Mouse (Mus musculus) CH12F3 (cell line): ENCODE data around the gene Ccl4.

Experiments
- in situ Hi-C: fragments of 300-500 bp; cut with MboI; formaldehyde crosslinking; loops from 2 replicates; pipeline ENCODE4 v1.14.3; 2020; ENCODE audit warnings: low sequenced_read_pairs

The Ccl4 gene

DNA sequence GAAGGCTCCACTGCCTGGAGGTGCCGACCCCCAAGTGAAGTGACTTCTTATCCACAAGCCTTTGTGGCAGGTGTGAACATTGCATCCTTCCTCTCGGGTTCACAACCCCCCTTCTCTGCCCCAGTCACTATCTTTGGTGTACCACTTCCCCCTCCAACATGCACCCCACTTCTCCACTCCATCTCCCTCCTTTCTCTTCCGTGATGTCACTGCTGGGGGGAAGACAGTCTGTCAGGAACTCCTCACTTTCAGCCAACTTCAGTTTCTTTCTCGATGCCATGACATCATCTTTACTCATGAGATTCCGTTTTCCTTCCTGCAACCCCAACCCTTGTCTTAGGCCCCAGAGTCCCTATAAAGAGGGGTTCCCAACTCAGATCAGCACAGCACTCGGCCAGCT lies at the start of gene Ccl4:
Ccl4 (plus strand) TSS at position 381 of the 400 bp plus-strand sequence.
- in situ Hi-C loops: no loop called here

DNA sequence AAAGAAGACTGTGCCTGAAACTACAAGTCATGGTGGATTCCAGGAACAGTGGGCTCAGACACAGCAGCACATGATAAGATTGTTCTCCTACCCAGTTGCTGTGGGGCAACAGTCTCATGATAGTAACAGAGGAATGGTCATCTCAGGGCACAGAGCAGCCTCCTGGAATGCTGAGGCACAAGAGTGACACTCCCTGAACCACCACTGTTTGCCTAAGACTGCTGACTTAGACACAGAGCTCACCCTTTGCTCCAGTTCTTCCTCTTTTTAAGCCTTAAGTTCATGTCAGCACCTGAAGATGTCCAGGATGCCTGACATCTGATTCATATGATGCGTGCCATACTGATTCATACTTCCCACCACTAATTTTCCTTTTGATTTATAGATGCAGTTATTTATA lies 45.8 kb upstream of the Ccl4 start:
- in situ Hi-C loops: no loop called here

DNA sequence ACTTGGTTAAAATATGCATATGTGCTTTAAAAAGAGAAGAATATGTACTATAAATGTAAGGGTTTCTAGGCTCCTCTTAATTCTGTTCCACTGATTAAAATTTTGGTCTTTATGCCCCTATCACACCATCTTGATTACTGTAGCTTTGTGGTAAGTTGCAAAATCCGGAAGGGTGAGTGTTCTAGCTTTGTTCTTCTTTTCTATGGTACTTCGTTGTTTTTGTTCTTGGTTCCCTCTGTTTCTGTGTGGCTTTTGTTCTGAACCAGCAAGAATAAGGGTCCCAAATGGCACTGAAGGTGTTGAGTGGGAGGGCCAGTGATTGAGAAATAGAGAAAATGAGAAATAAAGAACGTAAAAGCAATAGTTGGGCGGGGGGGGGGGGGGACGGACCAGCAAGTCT lies 44.1 kb upstream of the Ccl4 start:
- in situ Hi-C loops: no loop called here

DNA sequence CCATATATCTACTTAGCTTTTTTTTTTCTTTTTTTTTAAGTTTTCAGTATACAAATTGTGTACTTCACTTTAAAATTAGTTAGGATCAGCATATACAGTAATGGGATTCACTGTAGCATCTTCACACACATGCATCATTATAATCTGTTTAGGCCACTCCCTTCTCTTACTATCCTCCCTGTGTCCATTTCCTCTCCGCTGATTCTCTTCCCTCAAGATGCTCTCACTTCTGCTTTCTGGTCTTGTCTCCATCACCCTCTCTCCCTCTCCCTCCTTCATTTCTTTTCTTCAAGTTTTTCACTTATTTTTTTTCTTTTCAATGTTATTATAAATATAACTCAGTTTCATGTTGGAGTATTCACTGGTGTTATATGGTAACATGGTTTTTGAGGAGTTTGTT lies 43.3 kb upstream of the Ccl4 start:
- in situ Hi-C loops: no loop called here

DNA sequence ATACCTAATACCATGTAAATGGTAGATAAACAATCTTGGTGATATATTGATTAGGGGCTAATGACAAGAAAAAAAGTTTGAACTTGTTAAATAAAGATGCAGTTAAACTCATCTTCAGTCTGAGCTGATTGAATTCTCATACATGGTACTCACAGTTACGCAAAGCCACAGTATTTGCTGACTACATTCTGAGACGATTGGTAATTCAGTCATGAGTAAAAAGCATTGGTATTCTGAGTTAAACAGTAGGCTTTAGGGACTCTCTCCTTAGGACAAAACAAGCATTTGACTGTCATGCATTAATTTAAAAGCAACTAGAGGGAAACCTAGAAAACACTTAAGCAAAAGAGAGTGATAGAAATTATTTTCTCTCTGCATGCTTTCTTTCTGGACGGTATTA lies 38.8 kb upstream of the Ccl4 start:
- in situ Hi-C loops: no loop called here

DNA sequence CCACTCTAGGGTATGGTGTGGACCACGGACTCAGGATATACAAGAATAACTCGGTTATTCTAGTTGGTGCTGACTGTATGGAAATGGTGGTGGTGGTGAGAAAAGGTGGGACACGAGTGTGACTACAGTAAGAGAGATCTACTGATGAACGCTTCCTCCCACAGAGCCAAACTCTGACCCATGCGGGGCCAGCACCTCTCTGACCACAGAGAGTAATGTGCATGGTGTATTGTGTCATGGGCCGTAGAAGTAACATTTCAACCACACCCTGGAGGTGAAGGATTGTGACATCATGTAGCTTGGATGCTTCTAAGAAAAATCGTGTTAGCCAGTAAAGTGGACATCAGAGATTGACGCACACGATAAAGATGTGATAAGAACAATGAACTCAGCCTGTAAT lies 33.6 kb upstream of the Ccl4 start:
- in situ Hi-C loops: no loop called here

DNA sequence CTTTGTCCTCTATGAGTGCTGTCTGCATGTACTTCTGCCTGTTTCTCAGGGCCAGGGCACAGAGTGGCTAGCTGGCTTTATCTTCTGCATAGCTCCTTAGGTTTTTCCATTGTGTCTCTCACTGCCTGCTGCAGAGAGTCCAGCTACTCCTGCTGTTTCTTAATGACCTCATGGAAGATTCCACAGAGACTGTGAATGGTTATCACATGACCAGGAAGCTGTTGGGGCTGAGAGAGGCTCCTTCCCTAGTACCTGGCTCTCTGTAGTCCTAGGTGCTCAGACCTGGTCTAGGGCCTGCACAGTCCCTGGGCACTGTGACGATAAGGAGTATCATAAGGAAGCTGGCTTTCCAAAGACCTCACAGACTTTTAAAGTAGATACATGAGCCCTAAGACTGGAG lies 31.8 kb upstream of the Ccl4 start:
- in situ Hi-C loops: loop anchor here (5.0 kb wide), 1 partner anchor 63 kb away; no protein-coding TSS in a partner anchor

DNA sequence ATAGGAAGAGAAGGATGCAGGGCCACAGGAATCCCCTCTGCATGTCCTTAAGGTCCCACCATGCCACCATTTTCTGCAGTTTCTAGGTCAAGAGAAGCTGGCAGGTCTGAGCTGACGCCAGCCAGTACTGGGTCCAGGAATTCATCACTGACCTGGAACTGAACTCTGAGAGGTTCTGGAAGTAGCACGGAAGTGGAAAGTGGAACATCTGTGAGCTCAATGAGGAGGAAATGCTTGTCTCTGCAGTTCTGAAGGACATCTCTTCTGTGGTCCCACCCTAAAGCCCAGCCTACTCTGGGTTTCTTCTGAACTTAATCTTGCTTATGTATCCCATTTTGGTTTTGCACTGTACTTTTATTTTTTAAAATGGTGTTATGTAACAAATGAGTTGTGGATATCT lies 31.3 kb upstream of the Ccl4 start:
- in situ Hi-C loops: loop anchor here (5.0 kb wide), 1 partner anchor 64 kb away; no protein-coding TSS in a partner anchor

DNA sequence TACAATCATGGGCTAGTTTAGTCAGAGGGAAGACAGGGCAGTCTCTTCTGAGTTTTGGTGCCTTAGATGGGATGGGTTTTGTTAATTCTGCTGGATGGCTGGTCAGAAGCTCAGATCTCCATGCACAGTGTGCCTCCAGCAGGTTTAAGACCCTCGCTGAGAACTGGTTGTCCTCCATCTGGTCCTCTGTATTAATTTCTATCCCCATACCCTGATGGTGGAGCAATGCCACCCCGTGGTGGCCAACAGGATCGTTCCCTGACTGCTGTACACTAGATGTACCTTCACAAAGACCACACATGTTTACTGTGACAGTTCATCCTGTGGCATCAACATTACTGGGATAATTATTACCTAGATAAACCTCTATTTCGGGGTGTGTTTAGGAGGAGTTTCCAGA lies 29.6 kb upstream of the Ccl4 start:
- in situ Hi-C loops: loop anchor here (5.0 kb wide), 1 partner anchor 65 kb away; no protein-coding TSS in a partner anchor

DNA sequence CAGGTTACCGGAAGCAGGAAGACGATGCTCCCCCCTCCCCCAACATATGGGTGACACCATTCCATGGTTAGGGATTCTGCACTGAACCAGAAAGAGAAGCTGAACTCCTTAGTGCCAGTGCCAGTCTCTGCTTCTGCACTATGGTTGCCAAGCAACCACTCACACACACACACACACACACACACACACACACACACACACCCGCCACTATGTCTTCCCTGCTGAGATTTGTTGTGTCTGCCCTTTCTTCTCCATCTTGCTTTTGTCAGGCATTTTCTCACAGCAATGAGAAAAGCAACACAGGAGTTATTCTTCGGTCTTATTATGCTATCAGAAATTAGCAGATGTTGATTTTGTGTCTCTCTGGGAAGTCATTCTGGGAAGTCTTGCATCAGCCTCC lies 28.0 kb upstream of the Ccl4 start:
- in situ Hi-C loops: loop anchor here (5.0 kb wide), 1 partner anchor 67 kb away; no protein-coding TSS in a partner anchor

DNA sequence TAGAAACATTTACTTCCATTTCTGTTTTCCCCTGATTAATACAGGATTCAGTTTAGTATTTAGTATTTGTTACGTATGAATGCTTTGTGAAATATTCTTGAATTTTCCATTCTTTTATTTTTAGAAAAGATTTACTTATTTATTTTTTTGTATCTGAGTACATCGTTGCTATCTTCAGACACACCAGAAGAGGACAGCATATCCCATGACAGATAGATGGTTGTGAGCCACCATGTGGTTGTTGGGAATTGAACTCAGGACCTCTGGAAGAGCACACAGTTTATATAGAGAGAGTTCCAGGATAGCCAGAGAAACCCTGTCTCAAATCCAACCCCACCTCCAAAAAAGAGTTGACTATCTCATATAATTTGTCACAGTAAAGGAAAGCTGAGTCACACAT lies 27.5 kb upstream of the Ccl4 start:
- in situ Hi-C loops: loop anchor here (5.0 kb wide), 1 partner anchor 68 kb away; no protein-coding TSS in a partner anchor

DNA sequence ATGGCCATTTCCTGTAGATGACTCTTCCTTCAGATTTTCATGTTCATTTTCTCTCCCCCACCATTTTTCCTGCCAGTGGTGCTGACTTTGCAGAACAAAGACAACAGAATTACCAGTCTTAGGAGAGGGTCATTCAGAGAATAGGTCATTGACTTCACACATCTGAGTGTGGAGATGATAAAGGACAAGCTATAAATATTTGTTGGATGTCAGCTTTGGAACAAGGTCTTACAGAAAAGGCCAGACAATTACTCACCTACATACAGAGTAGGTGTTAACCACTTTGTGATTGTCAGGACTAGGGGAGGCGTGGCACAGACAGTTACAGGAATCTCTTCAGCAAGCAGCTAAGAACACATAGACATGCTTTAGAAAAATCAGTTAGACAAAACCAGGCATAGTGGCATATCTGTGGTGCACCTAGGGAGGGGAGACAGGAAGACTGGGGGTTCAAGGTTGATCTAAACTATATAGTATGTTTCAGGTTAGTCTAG lies 25.6 kb upstream of the Ccl4 start:
- in situ Hi-C loops: no loop called here

DNA sequence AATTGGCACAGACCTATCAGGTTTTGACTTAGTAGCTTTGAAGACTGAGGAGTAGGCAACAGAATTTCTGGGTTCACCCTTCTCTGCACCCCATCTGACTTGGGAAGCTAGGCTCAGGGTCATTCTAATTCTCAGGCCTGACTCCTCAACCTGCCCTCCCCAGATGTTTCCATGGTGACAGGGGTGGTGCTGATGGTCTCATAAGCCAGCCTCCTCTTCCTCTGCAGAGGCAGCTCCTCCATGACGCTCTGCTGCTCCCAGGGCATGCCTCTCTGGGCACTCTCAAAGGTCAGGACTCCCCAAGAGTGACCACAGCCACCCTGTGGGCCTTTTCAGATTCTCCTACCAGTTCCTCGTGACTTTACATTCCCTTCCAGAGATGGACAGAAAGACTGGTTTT lies 23.4 kb upstream of the Ccl4 start:
- in situ Hi-C loops: no loop called here

DNA sequence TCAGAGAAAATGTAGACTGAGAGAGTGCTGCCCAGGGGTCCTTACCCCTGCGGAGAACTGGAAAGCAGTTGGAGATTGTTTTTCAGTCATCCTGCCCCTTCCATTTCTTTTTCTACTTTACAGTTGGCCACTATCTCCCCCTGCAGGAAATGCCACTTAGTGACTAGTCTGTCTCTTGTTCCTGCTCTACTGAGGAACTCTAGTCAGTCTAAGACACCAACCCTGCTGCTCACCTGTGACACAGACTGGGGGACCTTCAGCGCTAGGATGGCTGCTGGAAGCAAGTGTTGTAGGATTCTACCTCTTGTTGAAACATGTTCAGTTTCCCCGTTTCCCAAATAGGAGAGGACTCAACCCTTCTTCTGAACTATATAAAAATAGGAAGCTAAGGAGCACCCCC lies 22.9 kb upstream of the Ccl4 start:
- in situ Hi-C loops: no loop called here

DNA sequence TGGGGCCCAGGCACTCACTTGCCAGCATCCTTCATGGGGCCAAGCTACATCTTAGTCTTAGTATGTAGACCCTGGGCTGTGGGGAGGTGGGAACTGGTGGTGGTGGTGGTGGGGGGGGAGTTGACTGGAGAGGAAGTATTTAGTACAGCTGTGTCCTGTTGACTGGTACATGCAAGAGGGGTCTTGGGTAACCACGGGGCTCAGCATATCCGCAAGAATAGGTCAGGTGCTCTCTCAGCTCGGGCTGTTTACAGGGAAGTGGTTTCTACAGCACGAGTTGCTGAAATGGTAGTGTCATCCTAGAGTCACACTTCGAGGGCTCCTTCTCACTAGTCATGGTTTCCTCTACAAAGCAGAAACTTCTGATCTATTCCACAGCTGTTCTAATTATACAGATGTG lies 22.2 kb upstream of the Ccl4 start:
- in situ Hi-C loops: no loop called here

DNA sequence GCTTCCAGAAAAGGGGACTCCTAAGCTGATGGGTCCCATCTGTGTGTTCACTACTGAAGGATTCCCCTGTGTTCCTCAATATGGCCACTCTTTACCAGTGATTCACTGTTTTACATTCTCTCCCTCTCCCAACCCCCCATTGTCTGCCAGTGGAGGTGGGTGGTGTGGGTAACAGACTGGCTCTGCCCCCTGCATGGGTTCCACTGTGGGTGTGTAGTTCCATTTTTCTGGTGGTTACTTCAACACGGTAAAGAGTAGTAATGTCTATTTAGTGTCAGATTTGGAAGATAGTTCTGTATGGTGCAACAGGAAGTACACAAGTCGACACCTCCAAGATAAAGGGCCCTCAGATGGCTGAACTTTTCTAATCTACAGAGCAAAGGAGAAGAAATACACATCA lies 21.2 kb upstream of the Ccl4 start:
- in situ Hi-C loops: no loop called here

DNA sequence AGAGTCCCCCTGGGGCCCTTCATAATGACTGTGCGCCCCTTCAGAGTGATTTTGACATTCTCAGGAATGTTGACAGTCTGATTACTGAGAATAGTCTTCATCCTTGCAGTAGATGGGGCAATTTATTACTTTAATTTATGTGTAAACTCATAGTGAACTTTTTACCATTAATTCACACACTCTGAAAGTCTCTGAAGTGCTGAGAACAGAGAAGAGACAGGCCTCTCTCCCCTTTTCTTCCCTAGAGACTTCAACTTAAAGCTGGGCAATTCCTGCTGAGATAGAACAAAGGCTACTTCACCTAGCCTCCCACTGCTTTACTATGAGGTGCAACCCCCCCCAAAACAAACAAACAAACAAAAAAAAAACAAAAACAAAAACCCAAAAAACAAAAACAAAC lies 16.9 kb upstream of the Ccl4 start, which contains the start of gene Rpl9-ps1:
Rpl9-ps1 (minus strand) TSS at position 101 of the 400 bp plus-strand sequence.
- in situ Hi-C loops: no loop called here

DNA sequence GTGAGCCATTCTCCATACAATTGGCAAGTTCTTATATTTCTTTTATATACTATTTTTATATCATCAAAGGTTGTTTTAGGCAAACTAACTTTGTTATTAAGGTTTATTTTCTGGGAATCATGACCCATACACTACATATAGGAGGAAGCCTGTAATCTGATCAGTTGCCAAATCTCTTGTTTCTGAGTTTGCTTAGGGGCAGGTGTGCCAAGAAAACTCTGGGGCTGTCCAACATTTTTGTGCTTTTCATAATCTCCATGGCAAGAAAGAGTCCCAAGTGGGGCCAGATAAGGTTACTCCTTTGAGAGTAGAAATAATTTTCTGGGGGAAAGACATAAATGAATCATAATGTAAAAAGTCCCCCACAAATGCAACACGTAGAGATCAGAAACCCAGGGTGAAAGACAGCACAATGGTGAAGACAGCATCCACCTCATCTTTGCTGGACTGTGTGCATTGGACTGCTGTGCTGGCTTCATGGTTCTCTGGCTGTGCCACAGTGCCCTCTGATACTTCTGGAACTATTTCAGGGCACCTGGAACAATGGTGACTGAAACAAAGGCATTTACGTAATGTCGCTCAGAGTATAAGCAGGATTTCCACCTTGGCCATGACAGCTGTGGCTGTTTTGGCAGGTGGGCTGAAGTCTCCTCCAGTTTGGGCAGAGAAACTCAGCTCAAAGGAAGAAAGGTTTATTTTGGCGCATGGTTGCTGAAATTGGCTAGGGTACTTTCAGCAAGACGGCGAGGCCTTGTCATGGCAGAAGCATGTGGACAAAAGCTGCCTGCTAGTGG lies 15.8 kb upstream of the Ccl4 start:
- in situ Hi-C loops: no loop called here

DNA sequence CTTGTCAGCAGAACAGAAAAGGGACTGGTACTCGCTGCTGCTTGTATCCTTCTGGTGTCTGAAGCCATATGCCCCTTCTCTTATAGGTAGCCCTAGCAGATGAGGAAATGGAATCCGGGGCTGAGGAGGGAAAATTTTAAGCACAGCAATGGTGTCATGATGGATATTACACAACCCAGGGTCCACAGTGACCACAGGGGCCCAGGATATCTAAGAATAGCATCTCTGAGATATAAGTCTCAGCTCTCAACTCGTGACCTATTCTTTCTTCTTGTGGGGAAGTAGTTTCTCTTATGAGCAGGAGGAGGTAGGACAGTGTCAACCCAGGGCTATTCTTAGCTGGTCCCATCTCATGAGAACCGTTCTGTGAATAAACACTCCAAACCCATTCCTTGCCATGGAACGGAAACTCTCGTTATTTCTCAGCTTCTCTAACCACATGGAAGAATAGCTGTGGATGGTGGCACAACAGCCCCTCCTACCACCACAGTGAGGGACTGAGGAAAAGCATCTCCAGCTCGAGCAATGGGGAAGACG lies 13.0 kb upstream of the Ccl4 start, which contains the start of gene Ccl3:
Ccl3 (minus strand) TSS at position 51 of the 537 bp plus-strand sequence.
- in situ Hi-C loops: no loop called here

DNA sequence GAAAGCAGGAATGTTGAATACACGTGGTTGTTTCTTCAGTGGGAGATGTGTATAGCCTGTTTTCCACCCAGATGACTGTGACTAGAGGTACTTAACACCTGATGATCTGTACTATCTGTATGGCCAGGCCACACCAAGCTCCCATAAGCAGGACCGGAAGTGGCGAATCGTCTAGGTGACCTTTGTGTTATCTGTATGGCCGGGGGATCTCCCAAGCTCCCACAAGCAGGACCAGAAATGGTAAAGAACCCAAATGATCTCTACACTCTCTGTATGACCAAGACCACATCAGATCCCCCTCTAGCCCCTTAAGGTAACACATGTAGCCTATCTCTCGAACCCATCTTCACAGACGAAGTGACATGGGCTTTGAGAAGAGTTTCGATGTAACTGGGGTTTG lies 7.8 kb upstream of the Ccl4 start:
- in situ Hi-C loops: no loop called here

DNA sequence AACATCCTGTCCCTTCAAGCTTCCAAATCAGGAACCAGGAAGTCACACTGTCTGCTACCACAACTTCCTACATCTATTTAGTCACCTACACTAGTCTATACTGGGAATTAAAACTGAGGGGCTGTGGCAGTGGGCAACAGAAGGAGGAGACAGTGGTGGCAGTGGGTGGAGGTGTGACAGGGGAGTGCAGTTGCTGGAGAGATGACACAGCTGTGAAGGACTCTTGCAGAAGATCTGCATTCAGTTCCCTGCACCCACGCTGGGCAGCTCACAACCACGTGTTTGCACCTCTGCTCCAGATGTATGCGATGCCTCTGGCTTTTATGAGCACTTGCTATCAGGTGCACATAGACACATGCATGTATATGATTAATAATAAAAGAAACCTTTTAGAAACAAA lies 4.9 kb upstream of the Ccl4 start:
- in situ Hi-C loops: no loop called here

DNA sequence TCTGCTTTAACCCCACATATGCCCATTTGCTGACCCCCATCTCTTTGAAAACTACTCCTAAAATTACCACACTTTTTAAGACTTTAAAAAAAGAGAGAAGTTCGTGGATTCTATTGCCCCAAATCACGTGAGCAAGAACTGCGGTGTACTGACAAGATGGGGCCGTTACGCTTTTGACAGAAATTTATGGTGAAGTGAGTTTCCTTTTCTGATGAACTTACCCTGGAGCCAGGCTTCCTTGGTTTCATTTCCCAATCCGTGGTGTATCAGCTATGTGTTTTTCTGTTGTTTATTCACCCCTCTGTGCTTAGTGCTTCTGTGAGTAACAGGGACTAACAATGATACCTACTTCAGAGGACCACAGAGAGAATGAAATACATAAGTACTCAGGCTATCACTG lies 3.6 kb upstream of the Ccl4 start:
- in situ Hi-C loops: no loop called here
